Mouse (Mus musculus) ES-Bruce4 (cell line): Measurements from ENCODE around the gene Sec24b.

Experiments
- EP300 ChIP-seq: IDR thresholded peaks from 2 replicates; pipeline ENCODE4 v1.6.1; 2011; ENCODE audit warnings: low read depth, low read length; ENCODE audit not compliant: insufficient read depth
- POLR2A ChIP-seq: IDR thresholded peaks from one replicate; pipeline ENCODE4 v1.8.1; 2011; ENCODE audit warnings: low read length; ENCODE audit not compliant: insufficient read depth

DNA sequence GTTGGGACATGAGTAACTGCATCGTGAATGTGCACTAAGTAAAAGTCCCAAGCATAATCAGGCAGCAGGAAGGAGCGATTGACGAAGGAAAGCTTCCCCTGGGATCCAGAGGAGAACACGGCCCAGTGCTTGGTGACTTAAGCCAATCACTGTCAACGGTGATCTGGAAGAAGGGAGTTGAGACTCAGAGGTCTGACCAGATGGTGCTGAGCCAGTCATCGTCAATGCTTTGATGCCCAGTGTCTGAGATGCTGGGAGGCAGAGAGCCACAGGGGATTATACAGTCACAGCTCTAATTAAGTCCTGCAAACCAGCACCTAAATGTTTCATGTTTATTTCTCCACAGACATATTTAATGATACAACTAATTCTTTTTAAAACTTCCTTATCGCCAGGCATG, 122.3 kb downstream of the Sec24b start:
- TF ChIP-seq EP300, result no peak
- no peak for TF ChIP-seq POLR2A
